Mouse (Mus musculus): ENCODE data around the gene Man2b1. TPM values are rescaled to one million over a fixed set of nuclear protein-coding genes. Genes with fewer than 3 reads are reported as not detected.

Man2b1 gene
- total and polyA plus RNA-seq, 3 experiments: 25.4 to 37.3 (median 26.8) TPM

GRCm38 (mm10) chr8:85036381-85036717 is 46.7 kb upstream of the Man2b1 start:
- intact Hi-C loops (cut with DNase I): loop anchor here (5.0 kb wide), 1 partner anchor 36 kb away; the partner anchor contains the start of gene Dhps
- Histone ChIP-seq H3K27ac (peak overlapping the region; percentile 96), H3K36me3 (ENCODE audit: control insufficient read depth, insufficient read depth, low read length) (peaks cover 9% of the 10 kb centered on the region), H3K27me3 (ENCODE audit: control insufficient read depth, insufficient read depth, low read length) (no peaks in the 10 kb centered on the region), H3K79me2 (replicated peaks; ENCODE audit: control insufficient read depth, insufficient read depth, low read length) (peaks cover 5% of the 10 kb centered on the region), H3K4me1 (ENCODE audit: control insufficient read depth, insufficient read depth, low read length) (peaks cover 7% of the 10 kb centered on the region), H3K9ac (ENCODE audit: low read depth, low read length) (peak overlapping the region; percentile 83), H3K4me3 (peak overlapping the region; percentile 76)
- under 1% methylated on average over 9 of the region's 9 CpGs for WGBS
- no peak for DNase-seq
- TF ChIP-seq EP300 (IDR thresholded peaks at IDR 0.05; ENCODE audit: insufficient read depth, low read depth, low read length) (no peak), POLR2A (IDR thresholded peaks at IDR 0.05; ENCODE audit: insufficient read depth, low read depth, low read length) (peak; percentile 79; the same call in 1 of the 2 replicates), CTCF (IDR thresholded peaks at IDR 0.05) (no peak)

GRCm38 (mm10) chr8:85036718-85037365 is 46.2 kb upstream of the Man2b1 start, which contains the start of gene Tnpo2:
Tnpo2 (plus strand) TSS chr8:85036915.
- peak; percentile 87 to 92 for DNase-seq
- TF ChIP-seq EP300 (IDR thresholded peaks at IDR 0.05; ENCODE audit: insufficient read depth, low read depth, low read length): peak; percentile 64; the same call in 1 of the 2 replicates
- no peak; the same call in 1 of the 2 replicates for TF ChIP-seq POLR2A (IDR thresholded peaks at IDR 0.05; ENCODE audit: insufficient read depth, low read depth, low read length)
- Histone ChIP-seq H3K4me1 (ENCODE audit: control insufficient read depth, insufficient read depth, low read length) (peaks cover 7% of the 10 kb centered on the region), H3K9ac (ENCODE audit: low read depth, low read length) (peak within 1 kb of the TSS; percentile 94), H3K79me2 (replicated peaks; ENCODE audit: control insufficient read depth, insufficient read depth, low read length) (peaks cover 5% of the 10 kb centered on the region), H3K36me3 (ENCODE audit: control insufficient read depth, insufficient read depth, low read length) (peaks cover 9% of the 10 kb centered on the region), H3K27ac (peak within 1 kb of the TSS; percentile 96), H3K4me3 (peak within 1 kb of the TSS; percentile 76), H3K27me3 (ENCODE audit: control insufficient read depth, insufficient read depth, low read length) (no peaks in the 10 kb centered on the region)
- intact Hi-C loops (cut with DNase I): loop anchor here (5.0 kb wide), 1 partner anchor 35 kb away; the partner anchor contains the start of gene Dhps
- under 1% methylated on average over 59 of the region's 59 CpGs for WGBS

DNA sequence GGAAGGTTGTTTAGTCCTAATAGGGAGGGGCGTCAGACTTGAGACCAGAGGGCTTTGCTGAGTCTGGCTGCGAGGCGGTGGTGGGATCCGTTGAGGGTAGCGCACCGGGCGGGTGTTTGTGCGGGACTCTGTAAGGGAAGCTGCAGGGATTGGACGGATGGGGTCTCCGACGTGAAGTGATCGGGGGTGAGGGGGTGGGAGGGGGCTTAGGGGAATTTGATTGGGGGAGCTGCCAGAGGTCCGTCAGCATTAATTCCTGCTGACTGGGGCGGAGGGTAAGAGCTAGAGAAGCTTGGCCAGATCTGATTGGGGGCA is 45.7 kb upstream of the Man2b1 start:
- 1% methylated on average over 14 of the region's 14 CpGs for WGBS
- H3K9ac ChIP-seq (ENCODE audit: low read depth, low read length): peak overlapping the region; percentile 94
- TF ChIP-seq POLR2A (IDR thresholded peaks at IDR 0.05; ENCODE audit: insufficient read depth, low read depth, low read length) (no peak), EP300 (IDR thresholded peaks at IDR 0.05; ENCODE audit: insufficient read depth, low read depth, low read length) (no peak), CTCF (IDR thresholded peaks at IDR 0.05) (no peak)
- peak overlapping the region; percentile 96 for H3K27ac ChIP-seq
- H3K4me3 ChIP-seq: peak overlapping the region; percentile 76
- peaks cover 5% of the 10 kb centered on the region for H3K36me3 ChIP-seq (ENCODE audit: control insufficient read depth, insufficient read depth, low read length)
- peaks cover 5% of the 10 kb centered on the region for H3K79me2 ChIP-seq (replicated peaks; ENCODE audit: control insufficient read depth, insufficient read depth, low read length)
- H3K4me1 ChIP-seq (ENCODE audit: control insufficient read depth, insufficient read depth, low read length): peaks cover 7% of the 10 kb centered on the region
- DNase-seq: no peak
- intact Hi-C loops (cut with DNase I): loop anchor here (5.0 kb wide), 1 partner anchor 35 kb away; the partner anchor contains the start of gene Dhps
- H3K27me3 ChIP-seq (ENCODE audit: control insufficient read depth, insufficient read depth, low read length): no peaks in the 10 kb centered on the region

- Histone ChIP-seq H3K4me1 (ENCODE audit: control insufficient read depth, insufficient read depth, low read length) (peaks cover 6% of the 10 kb centered on the region), H3K79me2 (replicated peaks; ENCODE audit: control insufficient read depth, insufficient read depth, low read length) (peaks cover 5% of the 10 kb centered on the region), H3K27me3 (ENCODE audit: control insufficient read depth, insufficient read depth, low read length) (no peaks in the 10 kb centered on the region), H3K36me3 (ENCODE audit: control insufficient read depth, insufficient read depth, low read length) (peaks cover under 1% of the 10 kb centered on the region; the same call in 1 of the 2 replicates), H3K4me3 (peak overlapping the region; percentile 76), H3K9ac (ENCODE audit: low read depth, low read length) (peak overlapping the region; percentile 94), H3K27ac (peak overlapping the region; percentile 96)
- TF ChIP-seq EP300 (IDR thresholded peaks at IDR 0.05; ENCODE audit: insufficient read depth, low read depth, low read length) (no peak), CTCF (IDR thresholded peaks at IDR 0.05) (no peak), POLR2A (IDR thresholded peaks at IDR 0.05; ENCODE audit: insufficient read depth, low read depth, low read length) (no peak)
- peak; percentile 68 to 71 for DNase-seq
- WGBS: under 1% methylated on average over 57 of the region's 57 CpGs
- intact Hi-C loops (cut with DNase I): loop anchor here (5.0 kb wide), 1 partner anchor 34 kb away; the partner anchor contains the start of gene Dhps
Observed at GRCm38 (mm10) chr8:85037681-85038531, 45.2 kb upstream of the Man2b1 start.

GRCm38 (mm10) chr8:85043619-85044018 is 39.5 kb upstream of the Man2b1 start:
- intact Hi-C loops (cut with DNase I): no loop called here
- Histone ChIP-seq H3K79me2 (replicated peaks; ENCODE audit: control insufficient read depth, insufficient read depth, low read length) (peaks cover 5% of the 10 kb centered on the region), H3K27ac (no peak overlapping the region), H3K36me3 (ENCODE audit: control insufficient read depth, insufficient read depth, low read length) (no peaks in the 10 kb centered on the region), H3K9ac (ENCODE audit: low read depth, low read length) (no peak overlapping the region), H3K4me1 (ENCODE audit: control insufficient read depth, insufficient read depth, low read length) (no peaks in the 10 kb centered on the region; the same call in 1 of the 2 replicates), H3K27me3 (ENCODE audit: control insufficient read depth, insufficient read depth, low read length) (no peaks in the 10 kb centered on the region), H3K4me3 (no peak overlapping the region)
- WGBS: 95% methylated on average over 6 of the region's 6 CpGs
- DNase-seq: no peak
- TF ChIP-seq EP300 (IDR thresholded peaks at IDR 0.05; ENCODE audit: insufficient read depth, low read depth, low read length): no peak
- no peak for TF ChIP-seq CTCF (IDR thresholded peaks at IDR 0.05)
- no peak for TF ChIP-seq POLR2A (IDR thresholded peaks at IDR 0.05; ENCODE audit: insufficient read depth, low read depth, low read length)
